Mouse (Mus musculus) ES-E14 (cell line): ENCODE measurements around the gene Prdm10. TPM values are rescaled to one million over a fixed set of nuclear protein-coding genes. Genes with fewer than 3 reads are reported as not detected.

Experiments used
- DNase-seq: peaks from one replicate; pipeline ENCODE4 v3.0.0-alpha.2; 2013; ENCODE audit warnings: low read depth, low spot score
- H3K27ac ChIP-seq: 2 replicates; pipeline ENCODE4 v1.5.1; 2012; ENCODE audit warnings: low read depth, mild to moderate bottlenecking, low read length, moderate library complexity, mixed read lengths; ENCODE audit not compliant: poor library complexity, insufficient read depth, severe bottlenecking
- H3K36me3 ChIP-seq: 2 replicates; pipeline ENCODE4 v1.6.1; 2012; ENCODE audit warnings: mild to moderate bottlenecking, low read length, moderate library complexity, mixed read lengths; ENCODE audit not compliant: control insufficient read depth, poor library complexity, insufficient read depth, severe bottlenecking
- H3K4me1 ChIP-seq, 2 experiments: fragments of 150-350 bp in 1 of 2; sonication (generic) in 1 of 2; 2 replicates each; pipeline ENCODE4 v1.6.1; 2012; ENCODE audit warnings: low read length in 2 of 2, mild to moderate bottlenecking in 1 of 2, mixed read lengths in 1 of 2; ENCODE audit not compliant: control insufficient read depth in 2 of 2, insufficient read depth in 2 of 2, poor library complexity in 1 of 2
- H3K4me3 ChIP-seq, 2 experiments: fragments of 150-350 bp in 1 of 2; sonication (generic) in 1 of 2; 2 replicates each; pipeline ENCODE4 v1.5.1; 2012; ENCODE audit warnings: low read length in 2 of 2, low read depth in 1 of 2, mild to moderate bottlenecking in 1 of 2, mixed read lengths in 1 of 2; ENCODE audit not compliant: insufficient read depth in 1 of 2, poor library complexity in 1 of 2, severe bottlenecking in 1 of 2
- H3K9ac ChIP-seq: 2 replicates; pipeline ENCODE4 v1.6.1; 2012; ENCODE audit warnings: low read depth, mild to moderate bottlenecking, low read length, mixed read lengths; ENCODE audit not compliant: poor library complexity, insufficient read depth, severe bottlenecking
- H3K9me3 ChIP-seq: fragments of 150-350 bp; sonication (generic); 2 replicates; pipeline ENCODE4 v1.6.1; 2012; ENCODE audit warnings: low read depth, mild to moderate bottlenecking, low read length; ENCODE audit not compliant: control insufficient read depth, insufficient read depth
- CHD2 ChIP-seq: IDR thresholded peaks from 2 replicates; pipeline ENCODE4 v1.6.1; 2014; ENCODE audit warnings: mild to moderate bottlenecking, low read depth, low read length, inconsistent platforms
- HCFC1 ChIP-seq: IDR thresholded peaks from 2 replicates; pipeline ENCODE4 v1.6.1; 2012; ENCODE audit warnings: low read length, inconsistent platforms, borderline replicate concordance; ENCODE audit not compliant: insufficient read depth
- MAFK ChIP-seq: IDR thresholded peaks from 2 replicates; pipeline ENCODE4 v1.6.1; 2014; ENCODE audit warnings: mild to moderate bottlenecking, low read depth, low read length, inconsistent platforms; ENCODE audit not compliant: insufficient read depth
- ZC3H11A ChIP-seq: IDR thresholded peaks from 2 replicates; pipeline ENCODE4 v1.6.1; 2012; ENCODE audit warnings: low read depth, mild to moderate bottlenecking, inconsistent platforms, low read length, borderline replicate concordance
- ZNF384 ChIP-seq: IDR thresholded peaks from 2 replicates; pipeline ENCODE4 v1.6.1; 2012; ENCODE audit warnings: low read depth, low read length, inconsistent platforms
- in situ Hi-C, 2 experiments: fragments of 600-800 bp; cut with MboI; formaldehyde crosslinking; loops; one replicate each; pipeline ENCODE4 v1.15.1; 2025; ENCODE audit warnings: low sequenced_read_pairs in 2 of 2, inconsistent platforms in 1 of 2; ENCODE audit not compliant: unreplicated experiment in 2 of 2
- total RNA-seq: library from RNA; depleted of rRNA; stranded (reverse); fragments of 300-350 nt; gene quantifications from 2 replicates; pipeline ENCODE4 v1.2.3, GENCODE M21; 2012

Prdm10 gene
- total RNA-seq, 1 experiment, result 10.5 TPM

DNA sequence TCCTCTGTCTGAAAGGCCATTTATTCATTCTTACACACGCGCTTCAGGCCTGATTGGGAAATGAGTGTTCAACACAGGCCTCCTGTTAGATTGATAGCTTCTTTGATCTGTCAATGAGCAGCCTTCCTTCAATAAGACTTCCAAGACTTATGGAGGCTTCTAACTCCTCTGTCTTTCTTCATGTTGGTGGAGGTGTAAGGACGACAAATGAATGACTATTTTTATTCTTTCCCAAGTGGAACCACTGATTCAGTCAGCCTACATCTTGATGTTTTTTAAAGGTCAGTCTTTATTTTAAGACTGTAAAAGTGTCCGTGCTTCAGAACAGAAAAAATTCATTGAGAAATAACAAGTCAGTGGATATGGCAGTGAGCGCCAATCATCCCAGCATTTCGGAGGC, 35.3 kb upstream of the Prdm10 start:
- no peaks in the 10 kb centered on the region for H3K36me3 ChIP-seq
- H3K4me3 ChIP-seq, result no peak overlapping the region
- H3K27ac ChIP-seq, result no peak overlapping the region
- H3K9me3 ChIP-seq, result no peaks in the 10 kb centered on the region
- H3K4me1 ChIP-seq, result no peaks in the 10 kb centered on the region
- no peak for DNase-seq
- in situ Hi-C loops, result no loop called here
- no peak for TF ChIP-seq MAFK
- TF ChIP-seq ZC3H11A, result no peak
- no peak for TF ChIP-seq ZNF384
- no peak for TF ChIP-seq HCFC1
- no peak for TF ChIP-seq CHD2
- H3K9ac ChIP-seq, result no peak overlapping the region

DNA sequence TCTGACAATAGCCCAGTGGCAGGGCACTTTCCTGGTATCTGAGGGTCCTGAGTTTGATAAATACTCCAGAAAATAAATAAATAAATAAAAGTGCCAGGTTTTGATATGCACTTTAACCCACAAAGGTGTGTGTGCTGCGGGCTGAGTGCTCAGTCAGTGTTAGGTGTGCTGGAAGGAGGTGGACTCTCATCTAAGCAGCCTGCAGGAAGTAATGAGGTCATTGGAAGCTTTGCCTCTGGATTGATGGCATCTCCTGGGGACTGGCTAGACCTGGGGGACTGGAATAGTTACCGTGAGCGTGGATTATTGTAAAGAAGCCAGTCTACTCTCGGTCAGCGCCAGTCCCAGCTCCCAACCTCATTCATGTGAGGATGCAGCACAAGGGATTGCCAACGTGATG, 33.9 kb upstream of the Prdm10 start:
- no peaks in the 10 kb centered on the region for H3K36me3 ChIP-seq
- TF ChIP-seq HCFC1 (no peak), ZC3H11A (no peak), ZNF384 (no peak), CHD2 (no peak), MAFK (no peak)
- no peak for DNase-seq
- no peak overlapping the region for H3K9ac ChIP-seq
- no peaks in the 10 kb centered on the region for H3K4me1 ChIP-seq
- H3K9me3 ChIP-seq, result no peaks in the 10 kb centered on the region
- no peak overlapping the region for H3K27ac ChIP-seq
- in situ Hi-C loops, result no loop called here
- no peak overlapping the region for H3K4me3 ChIP-seq

- Histone ChIP-seq H3K9ac (no peak overlapping the region), H3K9me3 (no peaks in the 10 kb centered on the region), H3K36me3 (no peaks in the 10 kb centered on the region), H3K4me1 (no peaks in the 10 kb centered on the region; a peak in 1 of 4 replicates), H3K27ac (no peak overlapping the region), H3K4me3 (no peak overlapping the region)
- TF ChIP-seq ZC3H11A, result no peak
- no peak for TF ChIP-seq CHD2
- no peak for TF ChIP-seq HCFC1
- TF ChIP-seq ZNF384, result no peak
- TF ChIP-seq MAFK, result no peak
- in situ Hi-C loops, result no loop called here
- no peak for DNase-seq
These were observed 32.7 kb upstream of the Prdm10 start for GRCm38 (mm10) chr9:31247447-31248220.

DNA sequence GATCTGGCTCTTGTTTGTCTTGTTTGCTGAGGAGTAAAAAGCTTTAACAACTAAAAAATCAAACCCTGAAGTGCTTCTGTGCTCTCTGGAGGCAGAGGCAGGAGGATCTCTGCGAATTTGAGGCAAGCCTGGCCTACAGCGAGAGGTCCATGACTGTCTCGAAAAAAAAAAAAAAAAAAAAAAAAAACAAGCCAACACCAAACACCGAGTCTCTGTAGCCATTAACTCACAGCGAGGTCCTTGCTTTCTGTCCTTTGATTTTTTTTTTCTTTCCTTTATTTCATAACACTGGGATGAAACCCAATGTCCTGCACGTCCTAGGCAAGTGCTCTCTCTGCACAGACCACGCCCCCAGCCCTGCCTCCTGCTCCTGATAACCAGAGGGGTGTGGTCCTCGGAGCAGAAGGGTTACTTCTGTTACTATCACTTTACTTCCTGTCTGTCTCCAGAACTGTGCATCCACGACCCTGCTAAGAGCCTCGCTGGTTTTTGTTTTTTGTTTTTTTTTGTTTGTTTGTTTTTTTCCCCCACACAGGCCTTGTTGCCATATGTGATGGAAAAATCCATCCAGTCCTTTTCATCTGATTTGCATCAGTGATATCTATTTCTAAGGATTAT, 28.0 kb upstream of the Prdm10 start:
- no peak for DNase-seq
- peaks cover 9 to 12% of the 10 kb centered on the region in 2 experiments; a peak in 3 of 4 replicates for H3K4me1 ChIP-seq

More for the DNA sequence above, 28.0 kb upstream of the Prdm10 start:
- H3K9ac ChIP-seq, result no peak overlapping the region
- H3K9me3 ChIP-seq, result no peaks in the 10 kb centered on the region
- no peak overlapping the region for H3K27ac ChIP-seq
- no peak for TF ChIP-seq MAFK
- TF ChIP-seq ZNF384, result peak; percentile 92
- H3K4me3 ChIP-seq, result no peak overlapping the region
- H3K36me3 ChIP-seq, result no peaks in the 10 kb centered on the region
- in situ Hi-C loops, result no loop called here
